Comparison of ENCODE assay signal across 10 mouse cellular contexts in genomic region chr11:100145104-100145503, GRCm38 (mm10). TPM values are rescaled to one million over a fixed set of nuclear protein-coding genes. Genes with fewer than 3 reads are reported as not detected.
A peak's percentile ranks its signal among the peaks of the same experiment; 100 is the strongest.
DNase-seq lines count a peak whose midpoint lies in the region; ATAC-seq and TF ChIP-seq lines count a peak whose summit lies in the region.
"Had no signal": no experiment of that assay in that cellular context is flagged by ENCODE, and none has a peak within 500 bp of the region (broad histone marks: within the 10 kb centered on the region; RNA-seq: fewer than 3 reads in every experiment).

No protein-coding gene starts in this region.

- ATAC-seq in forebrain, embryonic 12.5 days (ENCODE audit: low FRiP score): no peak
- peak; percentile 67 for ATAC-seq in kidney, postnatal 0 days (replicated peaks; ENCODE audit: low FRiP score, low read depth)
- no peak for ATAC-seq in cerebellum, adult (ENCODE audit: insufficient number of reproducible peaks, low FRiP score, low TSS enrichment)

- no peaks in the 10 kb centered on the region for H3K36me3 ChIP-seq in forebrain, embryonic 12.5 days (replicated peaks)
- no peaks in the 10 kb centered on the region for H3K36me3 ChIP-seq in kidney, postnatal 0 days (ENCODE audit: insufficient read depth, low read length)

- TF ChIP-seq CTCF in kidney, postnatal 0 days (IDR thresholded peaks at IDR 0.05; ENCODE audit: low read depth): no peak

- peak overlapping the region; percentile 23 for H3K4me3 ChIP-seq in forebrain, embryonic 12.5 days (replicated peaks)
- H3K4me3 ChIP-seq in kidney, postnatal 0 days (replicated peaks; ENCODE audit: low read depth, low read length): peak overlapping the region; percentile 33

- no peaks in the 10 kb centered on the region for H3K9me3 ChIP-seq in forebrain, embryonic 12.5 days
- H3K9me3 ChIP-seq in kidney, postnatal 0 days (replicated peaks; ENCODE audit: low read length): no peaks in the 10 kb centered on the region

- DNase-seq in WW6 (ENCODE audit: low read depth, low spot score): peak; percentile 34
- DNase-seq in kidney, postnatal 0 days (ENCODE audit: low spot score): no peak
- peak; percentile 69 for DNase-seq in lung, postnatal 25 days (ENCODE audit: low spot score)
- DNase-seq in right cerebral cortex, adult 18-20 months: no peak
- DNase-seq in adrenal gland, postnatal 4 days (ENCODE audit: low spot score in 2 of 2): no peak
- DNase-seq in right cerebral cortex, adult 2 months (ENCODE audit: low spot score in 2 of 2): no peak
- DNase-seq: spleen, adult 18-20 months had no signal

- no peak overlapping the region for H3K9ac ChIP-seq in forebrain, embryonic 12.5 days
- peak overlapping the region; percentile 47; the same call in 1 of the 2 replicates for H3K9ac ChIP-seq in kidney, postnatal 0 days (ENCODE audit: low read depth, low read length)

- WGBS in forebrain, embryonic 12.5 days: under 1% methylated on average over 20 of the region's 20 CpGs
- under 1% methylated on average over 20 of the region's 20 CpGs for WGBS in kidney, postnatal 0 days

- peaks cover 9% of the 10 kb centered on the region for H3K4me1 ChIP-seq in forebrain, embryonic 12.5 days
- H3K4me1 ChIP-seq in kidney, postnatal 0 days (replicated peaks; ENCODE audit: insufficient read depth, low read length): peaks cover 9% of the 10 kb centered on the region; the same call in 1 of the 2 replicates

- peak overlapping the region; percentile 55 for H3K4me2 ChIP-seq in forebrain, embryonic 12.5 days
- peak overlapping the region; percentile 64 for H3K4me2 ChIP-seq in kidney, postnatal 0 days (ENCODE audit: low read length)

- peaks cover 42% of the 10 kb centered on the region for H3K27me3 ChIP-seq in forebrain, embryonic 12.5 days
- peaks cover 3% of the 10 kb centered on the region; the same call in 1 of the 2 replicates for H3K27me3 ChIP-seq in kidney, postnatal 0 days (ENCODE audit: insufficient read depth, low read length)

- H3K27ac ChIP-seq in forebrain, embryonic 12.5 days: no peak overlapping the region
- peak overlapping the region; percentile 56; the same call in 1 of the 2 replicates for H3K27ac ChIP-seq in kidney, postnatal 0 days

RNA-seq across cellular contexts. Expression of gene Krt19, which starts 3.4 kb away (rescaled TPM):
- polyA plus RNA-seq in forebrain, embryonic 12.5 days (2016; fragmentation: Nextera tagmentation; extraction: Ambion mirVana): 2.0 and 2.7 TPM in 2 replicates
- 90.5 and 94.0 TPM in 2 replicates for polyA plus RNA-seq in kidney, postnatal 0 days (2015; fragmentation: Nextera tagmentation; extraction: Ambion mirVana)
- total RNA-seq in adrenal gland, postnatal 4 days (2021): 10 to 100 TPM; 11.1 to 12.7 TPM

RNA-seq across cellular contexts. Expression of gene Krt15, which starts 9.4 kb away (rescaled TPM):
- 2.4 and 6.0 TPM in 2 replicates for polyA plus RNA-seq in forebrain, embryonic 12.5 days (2016; fragmentation: Nextera tagmentation; extraction: Ambion mirVana)
- polyA plus RNA-seq in kidney, postnatal 0 days (2015; fragmentation: Nextera tagmentation; extraction: Ambion mirVana): 2.9 and 3.0 TPM in 2 replicates
- under 1 TPM in 1 of 2 experiments, not detected in 1; 0.31 TPM for total RNA-seq in adrenal gland, postnatal 4 days (2021)

RNA-seq across cellular contexts. Expression of gene Krt13, which starts 23.7 kb away (rescaled TPM):
- not detected in 2 replicates for polyA plus RNA-seq in forebrain, embryonic 12.5 days (2016; fragmentation: Nextera tagmentation; extraction: Ambion mirVana)
- 0.08 and 0.10 TPM in 2 replicates for polyA plus RNA-seq in kidney, postnatal 0 days (2015; fragmentation: Nextera tagmentation; extraction: Ambion mirVana)
- total RNA-seq in adrenal gland, postnatal 4 days (2021): not detected
- polyA plus RNA-seq: gonadal fat pad, adult 2 months had no signal

RNA-seq across cellular contexts. Expression of gene Krt36, which starts 39.7 kb away (rescaled TPM):
- not detected in 2 replicates for polyA plus RNA-seq in forebrain, embryonic 12.5 days (2016; fragmentation: Nextera tagmentation; extraction: Ambion mirVana)
- 0.78 and 1.2 TPM in 2 replicates for polyA plus RNA-seq in kidney, postnatal 0 days (2015; fragmentation: Nextera tagmentation; extraction: Ambion mirVana)
- total RNA-seq in adrenal gland, postnatal 4 days (2021): under 1 TPM in 1 of 2 experiments, not detected in 1; 0.48 TPM

RNA-seq across cellular contexts. Expression of gene Krt9, which starts 47.9 kb away (rescaled TPM):
- not detected in 2 replicates for polyA plus RNA-seq in forebrain, embryonic 12.5 days (2016; fragmentation: Nextera tagmentation; extraction: Ambion mirVana)
- not detected in 2 replicates for polyA plus RNA-seq in kidney, postnatal 0 days (2015; fragmentation: Nextera tagmentation; extraction: Ambion mirVana)
- total RNA-seq in adrenal gland, postnatal 4 days (2021): under 1 TPM; 0.11 to 0.22 TPM

Comparison
In these comparisons a context has a peak if more than half of its experiments do, and no peak if none do; other contexts are left out.
1. DNase-seq: peak in WW6 (single experiment) and lung, postnatal 25 days (single experiment); none in kidney, postnatal 0 days (single experiment), right cerebral cortex, adult 18-20 months (single experiment), adrenal gland, postnatal 4 days (0 of 2) and right cerebral cortex, adult 2 months (0 of 2).
2. RNA of gene Krt19, which starts 3.4 kb away (polyA plus RNA-seq): 90.5 to 94.0 TPM in kidney, postnatal 0 days; 2.0 to 2.7 TPM in forebrain, embryonic 12.5 days; every median in the first group is over 10 times any median in the second.